Mouse (Mus musculus) ovary, postnatal 10 days (tissue): Measurements from ENCODE around the gene Pik3c2b.
A peak's percentile ranks its signal among the peaks of the same experiment; 100 is the strongest.
"Not testable (repeated sequence)": the region's sequence is repeated elsewhere in the genome, so short reads cannot be mapped to it uniquely, and the experiment has no call there.

Experiments used
- DNase-seq: peaks from one replicate; pipeline ENCODE4 v3.0.0; 2022; ENCODE audit warnings: low spot score

The Pik3c2b gene

DNA sequence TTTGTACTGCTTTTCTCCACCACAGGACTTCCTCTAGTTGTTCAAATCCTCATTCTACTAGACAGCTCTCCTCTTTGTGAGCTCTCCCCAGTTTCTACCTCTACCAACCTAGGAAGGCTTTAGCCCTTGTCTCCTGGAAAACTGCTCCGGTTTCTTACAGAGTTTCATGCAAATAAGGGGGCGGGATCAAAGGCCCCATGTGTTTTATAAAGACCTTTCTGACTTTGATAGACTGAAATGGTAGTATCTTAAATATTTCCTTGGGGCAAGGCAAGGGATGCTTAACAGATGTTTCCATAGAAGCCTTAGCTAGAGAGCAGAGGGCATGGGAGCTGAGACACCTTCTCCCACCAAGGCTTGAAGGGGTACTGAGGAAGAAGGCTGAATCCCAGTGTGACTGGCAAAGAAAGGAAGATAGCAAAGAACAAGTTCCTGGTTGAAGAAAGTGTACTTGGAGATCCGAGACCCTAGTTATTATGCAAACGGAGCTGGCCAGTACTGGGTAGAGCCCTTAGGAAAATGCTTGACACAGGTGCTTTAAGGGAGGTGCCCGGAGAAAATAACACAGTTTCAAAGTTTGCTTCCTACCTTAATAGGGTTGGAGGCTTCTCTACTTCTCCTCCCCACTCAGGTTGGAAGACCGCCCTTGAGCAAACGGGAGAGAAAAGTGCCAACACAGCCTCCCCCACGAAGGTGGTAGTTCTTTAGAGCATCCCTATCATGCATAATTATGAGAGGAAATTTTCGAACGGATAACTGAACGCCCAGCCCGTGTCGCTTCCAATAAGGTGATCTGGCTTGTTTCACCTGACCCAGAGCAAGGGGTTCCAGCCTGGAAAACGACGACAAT lies at the start of gene Pik3c2b:
Gene Pik3c2b (plus strand): TSS at position 657 of the 850 bp plus-strand sequence.
- DNase-seq: no peak

DNA sequence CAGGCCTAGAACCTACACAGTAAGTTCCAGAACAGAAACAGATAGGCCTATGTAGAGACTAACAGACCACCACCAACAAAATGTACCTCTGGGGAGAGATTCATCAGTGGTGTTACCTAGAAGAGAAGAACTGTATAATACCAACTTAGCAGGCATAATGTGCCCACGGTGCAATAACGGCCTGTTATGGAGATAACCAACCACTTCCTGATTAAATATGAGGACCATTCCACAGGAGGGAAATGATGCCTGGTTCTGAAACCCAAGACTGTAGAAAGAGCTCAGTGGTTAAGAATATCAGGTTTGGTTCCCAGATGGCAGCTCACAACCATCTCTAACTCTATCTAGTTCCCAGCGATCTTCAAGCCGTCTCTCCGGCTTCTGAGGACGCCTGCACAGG lies 45.1 kb upstream of the Pik3c2b start:
- DNase-seq: no peak

DNA sequence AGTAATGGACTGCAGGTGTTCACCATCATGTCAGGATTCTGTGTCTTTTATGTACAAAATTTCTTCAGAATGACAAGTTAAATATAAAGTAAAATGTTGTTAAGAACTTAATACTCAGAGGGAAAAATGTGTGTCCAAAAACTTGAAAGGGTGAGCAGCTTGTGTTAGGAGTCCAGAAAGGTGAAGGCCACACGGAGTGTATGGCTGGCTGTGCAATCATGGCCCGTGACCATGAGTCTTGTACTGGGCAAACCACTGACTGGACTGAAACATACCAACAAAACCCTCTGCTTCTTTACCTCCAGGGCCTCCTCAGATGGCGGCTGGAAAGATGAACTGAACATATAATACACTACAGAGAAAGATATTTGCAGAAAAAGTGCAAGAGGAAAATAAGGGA lies 38.9 kb upstream of the Pik3c2b start:
- no peak for DNase-seq

DNA sequence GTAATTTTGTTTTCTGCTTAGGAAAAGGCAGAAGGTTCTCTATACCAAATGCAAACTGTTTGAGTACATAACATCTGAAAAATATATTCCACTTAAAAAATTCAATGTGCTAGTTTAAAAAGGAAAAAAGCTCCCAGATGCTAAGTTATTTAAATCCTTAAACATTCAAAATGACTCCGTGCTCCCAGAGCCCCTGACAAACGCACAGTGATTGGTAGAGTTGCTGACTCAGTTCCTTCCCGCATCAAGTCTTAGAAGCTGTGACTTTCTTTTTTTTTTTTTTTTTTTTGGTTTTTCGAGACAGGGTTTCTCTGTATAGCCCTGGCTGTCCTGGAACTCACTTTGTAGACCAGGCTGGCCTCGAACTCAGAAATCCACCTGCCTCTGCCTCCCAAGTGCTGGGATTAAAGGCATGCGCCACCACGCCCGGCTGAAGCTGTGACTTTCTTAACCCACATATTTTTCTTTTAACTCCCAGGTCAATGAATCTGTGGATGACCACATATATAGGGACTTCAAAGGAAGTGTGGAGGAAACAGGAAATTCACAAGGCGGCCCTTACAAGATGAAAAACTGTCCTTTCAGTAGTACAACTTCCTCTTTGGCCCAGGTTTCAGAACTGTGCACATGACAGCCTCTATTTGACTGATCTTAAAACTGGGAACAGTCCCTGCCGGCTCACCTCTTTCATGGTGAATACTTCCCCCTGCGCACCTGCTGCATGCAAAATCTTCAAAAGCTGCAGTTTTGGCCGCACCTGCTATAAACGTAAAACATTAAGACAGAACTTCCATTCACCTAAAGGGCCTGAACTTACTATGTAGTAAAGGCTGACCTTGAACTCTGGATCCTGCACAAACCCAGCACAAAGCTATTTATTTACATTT lies 33.3 kb upstream of the Pik3c2b start:
- DNase-seq: no peak

DNA sequence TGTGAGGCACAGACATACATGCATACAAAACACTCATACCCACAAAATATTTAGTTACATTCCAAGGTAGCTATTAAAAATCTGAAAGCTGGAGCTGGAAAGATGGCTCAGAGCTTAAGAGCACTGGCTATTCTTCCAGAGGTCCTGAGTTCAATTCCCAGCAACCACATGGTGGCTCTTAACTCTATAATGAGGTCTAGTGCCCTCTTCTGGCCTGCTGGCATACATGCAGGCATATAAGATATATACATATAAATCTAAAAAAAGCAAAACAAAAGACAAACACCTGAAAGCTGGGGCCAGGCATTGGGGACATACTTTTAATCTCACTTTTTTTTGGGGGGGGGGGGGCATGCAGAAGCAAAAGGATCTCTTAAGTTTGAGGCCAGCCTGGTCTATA lies 32.1 kb upstream of the Pik3c2b start:
- no peak for DNase-seq

DNA sequence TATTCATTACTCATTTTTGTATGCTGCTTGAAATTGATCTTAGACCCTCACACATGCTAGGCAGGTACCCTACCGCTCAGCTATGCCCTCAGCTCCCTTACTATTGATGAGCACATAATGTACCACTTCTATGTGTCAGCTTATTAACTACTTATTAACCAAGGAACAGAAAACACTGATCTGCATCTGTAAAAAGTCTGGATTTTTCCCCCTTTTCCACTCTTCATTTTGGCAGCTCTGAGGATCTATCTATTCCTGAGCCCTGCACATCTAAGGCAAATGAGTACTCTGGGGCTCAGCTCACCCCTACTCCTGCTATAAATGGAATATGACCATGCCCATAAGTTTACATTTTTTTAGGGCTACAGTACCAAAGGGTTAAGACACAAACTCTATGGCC lies 31.3 kb upstream of the Pik3c2b start:
- DNase-seq: no peak

DNA sequence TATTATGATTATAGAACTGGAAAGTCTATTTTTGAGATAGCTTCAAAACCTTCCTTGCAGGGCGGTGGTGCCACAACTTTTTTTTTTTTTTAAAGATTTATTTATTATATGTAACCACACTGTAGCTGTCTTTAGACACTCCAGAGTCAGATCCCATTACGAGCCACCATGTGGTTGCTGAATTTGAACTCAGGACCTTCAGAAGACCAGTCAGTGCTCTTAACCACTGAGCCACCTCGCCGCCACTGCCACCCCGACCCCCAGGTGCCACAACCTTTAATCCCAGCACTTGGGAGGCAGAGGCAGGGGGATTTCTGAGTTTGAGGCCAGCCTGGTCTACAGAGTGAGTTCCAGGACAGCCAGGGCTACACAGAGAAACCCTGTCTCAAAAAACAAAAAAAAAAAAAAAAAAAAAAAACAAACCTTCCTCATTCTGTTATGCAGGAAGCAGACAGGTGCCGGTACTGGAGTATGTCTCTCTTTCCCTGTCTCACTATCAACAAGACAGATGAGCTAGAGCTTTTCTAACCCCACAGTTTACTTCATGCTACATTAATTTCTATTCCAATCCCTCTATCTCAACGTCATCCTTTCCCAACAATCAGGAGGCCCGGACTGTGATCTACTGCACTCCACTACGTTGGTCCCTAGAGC lies 28.6 kb upstream of the Pik3c2b start:
- no peak for DNase-seq

DNA sequence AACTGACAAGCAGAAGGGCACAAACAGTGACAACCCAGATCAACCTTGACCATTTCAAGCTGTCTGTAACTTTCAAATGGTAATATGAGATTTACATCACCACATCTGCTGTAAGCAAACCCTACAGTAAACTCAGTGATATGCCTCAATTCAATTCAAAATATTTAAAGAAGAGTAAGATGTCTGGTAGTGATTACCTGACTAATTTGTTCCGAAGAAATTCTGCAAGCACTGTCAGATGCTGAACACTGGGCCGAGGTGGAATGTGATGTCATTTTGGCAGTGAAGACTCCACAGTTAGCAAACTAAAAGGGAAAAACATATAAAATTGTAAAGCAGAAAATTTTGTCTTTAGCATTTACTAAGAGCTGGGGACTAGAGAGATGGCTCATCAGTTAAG lies 26.9 kb upstream of the Pik3c2b start:
- no peak for DNase-seq

DNA sequence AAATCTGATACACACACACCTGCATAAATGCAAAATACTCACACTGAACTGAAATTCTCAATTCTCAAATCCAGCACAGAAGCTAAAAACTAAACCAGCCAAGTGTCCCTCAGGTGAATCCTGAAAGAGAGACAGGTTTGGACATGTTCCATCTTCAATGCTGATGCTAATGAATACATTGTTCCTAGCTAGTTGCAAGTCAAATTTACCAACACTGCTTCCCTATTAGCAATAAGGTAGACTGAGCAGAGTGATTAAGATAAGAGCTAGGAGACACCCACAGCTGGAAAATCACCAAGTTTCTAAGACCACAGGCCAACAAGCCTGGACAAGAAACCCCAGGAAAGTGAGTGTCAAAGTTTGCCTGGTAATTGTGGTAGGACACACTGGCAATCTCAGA lies 26.2 kb upstream of the Pik3c2b start:
- no peak for DNase-seq

DNA sequence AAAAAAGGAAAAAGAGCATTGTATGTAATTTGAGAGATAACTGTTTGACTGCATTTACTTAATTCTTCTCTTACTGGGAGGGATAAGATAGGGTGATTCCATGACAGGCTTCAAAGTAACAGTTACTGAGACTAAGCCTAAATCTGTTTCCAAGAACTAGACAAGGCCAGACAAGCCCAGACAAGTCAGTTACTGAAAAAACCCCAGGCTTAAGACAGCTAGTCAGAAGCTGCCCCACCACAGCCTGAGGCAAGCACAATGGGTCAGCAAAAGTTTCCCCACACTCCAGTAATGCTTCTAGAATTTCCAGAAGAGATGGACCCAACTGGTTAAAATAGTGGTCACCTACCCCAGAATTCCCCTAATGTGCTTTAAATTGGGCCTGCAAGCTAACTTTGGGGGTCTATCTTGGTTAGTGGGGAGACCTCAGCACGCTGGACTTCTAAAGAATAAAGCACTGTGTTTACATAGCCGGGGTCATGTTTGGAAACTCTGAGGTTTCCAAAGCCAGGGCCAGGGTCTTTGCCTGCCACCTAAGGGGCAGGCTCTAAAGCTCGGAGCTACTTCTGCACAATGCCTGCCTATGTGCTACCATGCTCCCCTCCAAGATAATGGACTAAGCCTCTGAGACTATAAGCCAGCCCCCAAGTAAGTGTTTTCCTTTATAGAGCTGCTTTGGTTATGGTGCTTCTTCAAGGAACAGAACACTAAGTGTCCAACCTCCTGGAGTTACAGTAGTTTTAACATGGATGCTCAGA lies 25.2 kb upstream of the Pik3c2b start:
- DNase-seq: no peak

DNA sequence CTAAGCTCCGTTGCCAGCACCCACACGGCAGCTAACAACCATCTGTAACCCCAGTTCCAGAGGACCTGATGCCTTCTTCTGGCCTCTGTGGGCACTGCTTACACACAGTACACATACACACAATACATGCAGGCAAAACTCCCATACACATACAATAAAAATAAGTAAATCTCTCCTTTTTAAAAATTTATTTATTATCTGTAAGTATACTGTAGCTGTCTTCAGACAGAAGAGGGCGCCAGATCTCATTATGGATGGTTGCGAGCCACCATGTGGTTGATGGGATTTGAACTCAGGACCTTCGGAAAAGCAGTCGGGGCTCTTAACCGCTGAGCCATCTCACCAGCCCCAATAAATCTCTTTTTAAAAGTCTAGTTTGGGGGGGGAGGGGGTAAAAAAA lies 24.1 kb upstream of the Pik3c2b start:
- DNase-seq: no peak

DNA sequence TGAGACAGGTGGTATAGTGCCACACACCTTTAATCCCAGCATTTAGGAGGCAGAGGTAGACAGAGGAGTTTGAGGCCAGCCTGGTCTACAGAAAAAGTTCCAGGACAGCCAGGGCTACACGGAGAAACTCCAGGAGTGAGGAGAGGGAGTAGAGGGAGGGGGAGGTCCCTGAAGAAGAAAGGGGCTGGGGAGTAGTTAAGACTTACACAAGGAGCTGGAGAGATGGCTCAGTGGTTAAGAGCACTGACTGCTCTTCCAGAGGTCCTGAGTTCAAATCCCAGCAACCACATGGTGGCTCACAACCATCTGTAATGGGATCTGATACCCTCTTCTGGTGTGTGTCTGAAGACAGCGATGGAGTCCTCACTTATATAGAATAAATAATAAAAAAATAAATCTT lies 23.5 kb upstream of the Pik3c2b start:
- DNase-seq: not testable (repeated sequence)

DNA sequence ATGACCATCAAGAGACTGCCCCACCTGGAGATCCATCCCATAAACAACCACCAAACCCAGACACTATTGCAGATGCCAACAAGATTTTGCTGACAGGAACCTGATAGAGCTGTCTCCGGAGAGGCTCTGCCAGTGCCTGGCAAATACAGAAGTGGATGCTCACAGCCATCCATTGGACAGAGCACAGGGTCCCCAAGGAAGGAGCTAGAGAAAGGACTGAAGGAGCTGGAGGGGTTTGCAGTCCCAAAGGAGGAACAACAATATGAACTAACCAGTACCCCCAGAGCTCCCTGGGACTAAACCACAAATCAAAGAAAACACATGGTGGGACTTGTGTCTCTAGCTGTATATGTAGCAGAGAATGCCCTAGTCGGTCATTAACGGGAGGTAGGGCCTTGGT lies 21.7 kb upstream of the Pik3c2b start:
- not testable (repeated sequence) for DNase-seq

DNA sequence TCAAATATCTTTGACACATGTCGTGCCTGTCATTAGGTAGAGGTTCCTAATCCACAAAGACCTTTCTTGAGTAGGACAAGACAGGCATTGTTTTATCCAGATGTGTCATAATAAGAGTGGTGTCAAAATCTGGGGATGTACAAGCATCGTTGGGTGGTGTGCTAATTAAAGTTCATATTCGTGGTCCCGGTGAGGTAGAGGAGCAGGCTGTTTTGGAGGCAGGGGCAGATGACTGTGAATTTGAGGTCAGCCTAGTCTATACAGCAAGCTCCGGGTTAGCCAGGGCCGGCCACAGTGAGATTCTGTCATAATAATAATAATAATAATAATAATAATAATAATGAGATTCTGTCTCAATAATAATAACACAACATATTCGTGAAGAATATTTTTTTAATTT lies 21.0 kb upstream of the Pik3c2b start:
- no peak for DNase-seq

DNA sequence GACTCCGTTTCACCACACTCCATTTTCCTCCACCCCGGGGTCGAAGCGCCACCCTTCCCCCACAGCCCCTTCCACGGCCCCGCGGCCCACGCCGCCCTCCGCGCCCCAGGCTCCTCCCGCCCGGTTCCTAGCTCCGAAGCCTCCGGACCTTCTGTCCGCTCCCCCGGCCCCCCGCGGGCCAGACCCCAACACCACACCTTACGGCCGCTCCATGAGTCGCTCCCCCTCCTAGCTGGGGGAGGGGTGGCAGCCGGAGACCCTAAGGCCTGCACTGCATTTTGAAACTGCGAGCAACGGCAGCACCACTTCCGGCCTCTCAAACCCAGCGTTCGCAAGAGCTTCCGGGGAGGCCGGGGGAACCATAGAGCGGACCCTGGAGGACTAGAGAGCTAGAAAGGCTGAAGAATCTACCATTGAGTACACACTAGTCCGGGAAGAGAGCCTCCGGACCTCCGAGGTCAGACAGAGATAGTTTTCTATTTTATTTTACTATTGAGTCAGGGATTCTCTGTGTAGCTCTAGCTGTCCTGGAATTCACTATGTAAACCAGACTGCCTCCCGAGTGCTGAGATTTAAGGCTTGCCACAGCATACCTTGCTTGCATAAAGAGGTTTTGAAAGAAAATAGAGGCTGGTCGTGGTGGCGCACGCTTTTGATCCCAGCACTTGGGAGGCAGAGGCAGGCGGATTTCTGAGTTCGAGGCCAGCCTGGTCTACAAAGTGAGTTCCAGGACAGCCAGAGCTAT lies 20.2 kb upstream of the Pik3c2b start:
- DNase-seq: peak; percentile 63

DNA sequence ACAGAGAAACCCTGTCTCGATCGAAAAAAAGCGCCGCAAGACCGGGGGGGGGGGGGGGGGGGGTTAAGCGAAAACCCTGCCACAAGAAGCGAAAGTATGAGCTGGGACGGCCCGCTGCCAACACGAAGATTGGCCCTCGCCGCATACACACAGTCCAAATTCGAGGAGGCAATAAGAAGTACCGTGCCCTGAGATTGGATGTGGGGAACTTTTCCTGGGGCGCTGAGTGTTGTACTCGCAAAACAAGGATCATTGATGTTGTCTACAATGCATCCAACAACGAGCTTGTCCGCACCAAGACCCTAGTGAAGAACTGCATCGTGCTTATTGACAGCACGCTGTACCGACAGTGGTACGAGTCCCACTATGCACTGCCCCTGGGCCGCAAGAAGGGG lies 19.7 kb upstream of the Pik3c2b start:
- not testable (repeated sequence) for DNase-seq

DNA sequence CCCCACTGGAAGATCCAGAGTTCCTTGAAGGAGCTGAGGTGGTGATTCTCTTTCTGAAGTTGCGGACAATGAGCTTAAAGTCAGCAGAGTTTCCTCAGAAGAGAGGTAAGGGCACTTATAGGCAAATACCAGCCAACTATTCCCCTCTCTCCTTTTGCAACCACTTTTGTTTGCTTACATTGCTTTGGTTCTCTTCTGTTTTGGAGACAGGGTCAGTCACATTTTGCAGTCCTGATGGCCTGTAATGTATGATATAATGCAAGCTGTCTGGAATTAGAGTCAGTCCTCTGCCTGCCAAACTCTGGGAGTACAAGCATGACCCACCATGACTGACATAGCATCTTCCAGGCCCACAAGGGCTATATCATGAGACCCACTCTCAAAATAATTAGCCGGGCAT lies 18.3 kb upstream of the Pik3c2b start:
- DNase-seq: no peak

DNA sequence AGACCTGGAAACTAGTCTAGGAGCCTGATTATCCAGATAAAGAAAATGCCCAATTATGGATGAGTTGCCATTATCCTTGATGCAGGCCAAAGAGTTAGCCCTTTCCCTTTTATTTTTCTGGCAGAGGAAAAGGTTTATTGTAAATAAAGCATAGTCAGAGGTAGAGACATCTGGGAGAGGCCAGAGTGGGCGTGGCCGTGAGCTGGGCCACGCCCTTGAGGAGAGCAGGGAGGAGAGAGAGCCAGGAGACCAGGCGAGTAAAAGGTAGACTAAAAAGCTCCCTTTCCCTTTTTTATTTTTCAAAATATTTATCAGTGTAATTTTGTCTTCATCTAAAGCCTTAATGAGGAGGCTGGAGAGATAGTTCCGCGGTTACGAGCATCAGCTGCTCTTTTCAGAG lies 17.5 kb upstream of the Pik3c2b start:
- DNase-seq: no peak

DNA sequence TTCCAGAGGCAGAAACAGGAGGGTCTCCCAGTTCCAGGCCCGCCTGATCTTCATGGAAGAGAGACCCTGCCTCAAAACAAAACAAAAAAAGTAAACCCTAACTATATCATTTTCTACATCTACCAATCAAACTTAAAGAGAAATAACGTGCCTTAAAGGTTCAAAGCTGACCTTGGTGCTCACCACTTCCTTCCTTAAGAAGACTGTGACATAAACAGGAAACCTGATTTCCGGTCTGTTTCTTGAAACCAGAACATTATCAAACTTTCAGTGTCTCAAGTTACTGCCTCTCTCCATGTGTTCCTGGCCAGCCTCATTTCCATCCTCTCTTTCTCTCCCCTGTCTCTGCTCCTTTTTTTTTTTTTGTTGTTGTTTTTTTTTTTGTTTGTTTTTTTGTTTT lies 15.7 kb upstream of the Pik3c2b start:
- DNase-seq: no peak

DNA sequence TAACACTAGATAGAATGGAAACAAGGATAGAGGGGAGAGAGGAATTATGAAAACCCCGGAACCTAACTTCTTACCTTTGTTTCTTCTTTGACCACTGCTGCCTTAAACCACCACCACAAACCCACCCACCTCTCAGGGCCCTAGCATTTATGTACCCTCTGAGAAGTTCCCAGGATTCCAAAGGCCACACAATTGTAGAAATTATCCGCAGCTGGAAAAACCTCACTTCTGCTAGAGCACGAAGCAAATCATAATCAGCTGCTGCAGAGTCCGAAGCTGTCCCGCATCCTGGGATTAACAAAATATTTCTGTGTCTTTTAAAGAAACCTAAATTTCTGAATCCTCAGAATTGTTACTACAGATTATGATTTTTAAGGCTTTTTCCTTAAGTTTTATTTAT lies 15.0 kb upstream of the Pik3c2b start, which contains the start of gene Mdm4:
Gene Mdm4 (minus strand): TSS at position 101 of the 400 bp plus-strand sequence.
- no peak for DNase-seq

DNA sequence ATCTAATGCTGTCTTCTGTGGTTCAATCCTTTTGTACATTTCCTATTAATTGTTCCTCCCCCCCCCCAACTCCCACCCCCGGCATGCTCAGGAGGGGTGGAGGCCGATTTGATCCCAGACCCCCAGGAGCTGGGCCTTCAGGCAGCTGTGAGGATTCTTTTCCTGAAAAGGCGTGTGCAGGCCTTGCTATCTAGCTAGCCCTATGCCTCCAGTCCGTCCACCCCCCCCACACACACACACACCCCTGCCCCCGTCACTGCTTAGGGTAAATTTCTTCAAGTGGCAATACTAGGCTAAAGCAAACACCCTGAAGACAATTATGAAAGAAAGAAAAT lies 12.5 kb upstream of the Pik3c2b start:
- DNase-seq: no peak
